Mouse (Mus musculus) heart, postnatal 10 days (tissue): ENCODE data around the gene Aph1b. TPM values are rescaled to one million over a fixed set of nuclear protein-coding genes. Genes with fewer than 3 reads are reported as not detected.

Experiments used
- DNase-seq, 2 experiments: peaks; one replicate each; pipeline ENCODE4 v3.0.0; 2021
- intact Hi-C: fragments of 180-260 bp; cut with DNase I; formaldehyde crosslinking; loops from one replicate; pipeline ENCODE4 v1.15.1; 2025
- total RNA-seq, 2 experiments: library from RNA; stranded (reverse); gene quantifications; 2 replicates each; pipeline ENCODE4 v1.2.3; 2021

Gene Aph1b
- total RNA-seq, 2 experiments from 2014 or later = 6.5 to 8.1 TPM

DNA sequence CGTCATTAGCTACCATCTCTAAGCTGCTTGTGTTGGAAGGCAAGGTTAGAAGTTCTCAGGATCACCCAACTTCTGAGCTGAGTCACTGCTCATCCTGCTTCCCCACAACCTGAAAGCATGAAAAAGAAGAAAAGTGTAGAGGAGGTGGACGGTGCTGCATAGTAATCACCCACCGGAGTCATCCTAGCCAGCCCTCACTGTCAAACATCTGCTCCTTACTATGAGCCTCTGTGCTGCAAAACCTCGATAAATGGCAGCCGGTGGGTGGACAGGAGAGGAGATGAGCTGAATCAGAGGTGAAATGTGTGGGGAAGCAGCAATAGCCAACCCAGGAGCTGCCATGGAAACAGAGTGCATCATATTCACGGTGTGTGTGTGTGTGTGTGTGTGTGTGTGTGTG lies 42.4 kb downstream of the Aph1b start:
- intact Hi-C loops = no loop called here
- no peak for DNase-seq

- intact Hi-C loops = no loop called here
- DNase-seq = no peak
Measured at GRCm38 (mm10) chr9:66748390-66748789, 46.9 kb downstream of the Aph1b start.

DNA sequence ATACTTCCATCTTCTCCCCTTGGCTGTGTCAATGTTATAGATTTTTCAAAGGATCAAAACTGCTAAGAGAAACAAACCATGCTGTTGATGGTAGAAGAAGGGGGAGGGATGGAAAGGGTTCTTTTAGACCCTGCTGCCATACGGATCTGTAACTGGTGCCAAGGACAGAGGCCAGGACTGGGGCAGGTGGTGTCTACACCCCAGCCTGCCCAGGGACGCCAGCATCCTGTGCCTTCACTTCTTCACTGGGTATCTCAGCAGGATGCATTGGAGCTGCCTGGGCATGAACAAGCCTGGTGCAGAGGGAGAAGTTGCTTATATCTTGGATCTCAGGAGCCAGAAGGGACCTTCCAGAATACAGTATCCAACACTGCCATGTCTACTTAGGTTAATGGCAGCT lies 50.8 kb downstream of the Aph1b start:
- intact Hi-C loops = no loop called here

GRCm38 (mm10) chr9:66739516-66739915 lies 55.8 kb downstream of the Aph1b start:
- intact Hi-C loops = no loop called here

More for the DNA sequence above, 50.8 kb downstream of the Aph1b start:
- DNase-seq = no peak

DNA sequence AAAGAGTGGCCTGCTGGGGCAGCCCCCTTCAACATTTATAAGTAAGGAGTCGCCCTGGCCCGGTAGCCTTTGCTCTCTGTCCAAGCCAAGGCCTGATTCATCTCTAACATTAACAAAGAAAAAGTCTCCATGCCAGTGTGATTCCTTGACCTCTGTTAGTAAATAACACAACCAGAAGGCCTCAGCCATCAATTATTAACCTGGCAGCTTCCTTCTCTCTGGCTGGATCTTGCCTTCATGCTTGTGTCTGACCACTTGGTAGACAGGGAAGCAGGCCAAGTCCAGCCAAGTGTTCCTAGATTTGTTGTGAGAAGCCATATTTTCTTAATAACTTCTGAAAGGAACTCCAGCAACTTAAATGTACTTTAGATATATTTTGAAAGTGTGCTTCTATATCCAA lies 58.7 kb downstream of the Aph1b start:
- DNase-seq = no peak
- intact Hi-C loops = no loop called here

More at GRCm38 (mm10) chr9:66739516-66739915, 55.8 kb downstream of the Aph1b start:
- DNase-seq = no peak

DNA sequence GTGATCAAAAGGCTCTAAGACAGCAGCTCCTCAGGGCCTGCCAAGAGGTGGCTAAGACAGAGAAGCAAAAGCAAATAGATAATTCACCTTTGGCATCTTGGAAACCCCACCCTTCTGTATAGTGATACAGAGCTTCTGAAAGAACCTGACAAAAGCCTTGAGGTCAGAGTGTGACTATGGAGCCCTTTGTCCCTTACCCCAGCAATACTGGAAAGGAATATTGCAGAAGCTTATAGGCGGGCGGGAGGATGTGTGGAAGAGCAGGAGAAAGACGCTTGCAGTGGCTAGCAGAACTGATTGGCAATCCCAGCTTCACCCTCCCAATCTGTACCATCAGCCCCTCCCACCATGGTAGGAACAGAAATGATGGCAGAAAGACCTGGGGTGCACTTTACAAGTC lies 59.3 kb downstream of the Aph1b start:
- intact Hi-C loops = no loop called here
- DNase-seq = no peak

- no peak for DNase-seq
- intact Hi-C loops = no loop called here
Measured at GRCm38 (mm10) chr9:66735122-66735521, 60.2 kb downstream of the Aph1b start.

GRCm38 (mm10) chr9:66734568-66734967 lies 60.7 kb downstream of the Aph1b start:
- no peak for DNase-seq
- intact Hi-C loops = no loop called here

GRCm38 (mm10) chr9:66732791-66733691 lies 62.2 kb downstream of the Aph1b start:
- peak; percentile 42 to 50 for DNase-seq
- intact Hi-C loops = no loop called here

DNA sequence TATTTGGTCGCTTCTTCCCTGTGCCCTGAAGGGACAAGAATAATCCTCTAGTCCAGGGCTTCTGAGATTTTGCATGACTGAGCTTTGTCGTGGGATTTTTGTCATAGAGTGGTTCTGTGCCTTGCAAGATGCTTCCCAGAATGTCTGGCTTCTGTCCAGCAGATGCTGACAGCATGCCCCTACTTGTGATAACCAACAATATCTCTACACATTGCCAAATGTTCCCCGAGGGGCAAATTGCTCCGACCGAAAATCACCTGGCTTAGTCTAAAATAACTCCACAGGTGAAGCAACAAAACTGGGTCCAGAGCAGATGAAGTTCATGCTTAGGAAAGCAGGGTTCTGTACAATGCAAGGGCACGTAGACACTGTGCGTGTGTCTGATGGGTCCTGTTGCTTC lies 64.0 kb downstream of the Aph1b start:
- intact Hi-C loops = no loop called here
- DNase-seq = no peak

DNA sequence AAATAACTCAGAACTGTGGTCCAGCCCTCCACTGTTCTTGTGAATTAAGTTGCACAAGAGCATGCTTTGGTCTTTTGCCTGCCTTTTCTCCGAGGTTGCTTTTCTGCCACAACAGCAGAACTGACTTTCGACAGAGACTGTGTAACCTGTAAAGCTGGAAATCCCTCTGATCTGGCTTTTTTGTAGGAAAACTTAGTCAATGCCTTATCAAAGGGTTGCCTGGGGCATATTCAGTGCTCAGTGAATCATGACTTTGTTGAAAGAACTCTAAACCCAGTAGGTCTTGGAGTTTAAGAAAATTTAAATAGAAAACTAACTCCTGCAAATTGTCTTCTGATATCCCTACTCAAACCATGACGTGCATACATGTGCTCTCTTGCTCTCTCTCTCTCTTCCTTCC lies 64.7 kb downstream of the Aph1b start:
- no peak for DNase-seq
- intact Hi-C loops = no loop called here

- intact Hi-C loops = no loop called here
Measured at GRCm38 (mm10) chr9:66727333-66727732, 68.0 kb downstream of the Aph1b start.

DNA sequence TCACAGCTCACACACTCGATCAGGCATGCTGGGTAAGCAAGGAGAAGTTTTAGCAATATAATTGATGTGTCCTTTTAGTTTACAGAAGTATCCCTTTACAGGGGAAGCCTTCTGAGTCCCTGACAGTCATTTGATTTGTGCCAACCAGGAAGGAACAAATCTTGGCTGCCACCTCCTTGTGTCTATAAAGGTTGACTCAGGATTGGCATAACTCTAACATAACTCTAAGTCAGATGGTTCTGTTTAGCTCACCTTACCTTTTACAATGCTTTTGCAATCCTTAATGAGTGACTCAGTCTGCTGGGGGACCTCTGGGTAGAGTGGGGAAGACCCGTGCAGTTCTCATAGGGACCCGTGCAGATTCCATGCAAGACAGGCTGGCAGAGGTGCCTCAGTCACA lies 69.7 kb downstream of the Aph1b start:
- intact Hi-C loops = no loop called here
- no peak for DNase-seq

More at GRCm38 (mm10) chr9:66727333-66727732, 68.0 kb downstream of the Aph1b start:
- DNase-seq = no peak

Other genes starting within 250 kb of the Aph1b start
- gene Usp3, start 202.3 kb downstream of the Aph1b start, total RNA-seq = 10 to 100 TPM; 29.8 to 33.9 TPM
- under 1 TPM; 0.17 to 0.31 TPM for gene Car12, start 81.8 kb downstream of the Aph1b start, total RNA-seq
- under 1 TPM; 0.17 to 0.32 TPM for gene Gm10647, start 1.5 kb upstream of the Aph1b start, total RNA-seq
- gene Aph1c, start 39.2 kb upstream of the Aph1b start, total RNA-seq = 1 to 10 TPM in 1 of 2 experiments, under 1 TPM in 1; 0.93 to 1.1 TPM
- 10 to 100 TPM; 15.9 to 19.0 TPM for gene Rab8b, start 124.2 kb upstream of the Aph1b start, total RNA-seq
- 100 to 1,000 TPM; 247 to 258 TPM for gene Rps27l, start 150.6 kb upstream of the Aph1b start, total RNA-seq
- 10 to 100 TPM; 22.2 to 23.7 TPM for gene Lactb, start 180.0 kb upstream of the Aph1b start, total RNA-seq